Mouse (Mus musculus) gastrocnemius, adult 18-20 months (tissue): ENCODE measurements at regions not wholly inside any gene's neighbourhood (a gene's known extent, or its start where the extent isn't known, plus 50 kb on each side); places are given as distances from the start of the nearest gene placed in this dataset.

Experiments
- DNase-seq: peaks from one replicate; pipeline ENCODE4 v3.0.0; 2021; ENCODE audit warnings: low spot score

- no peak for DNase-seq
These were observed 59.7 kb downstream of the H2al1j start for GRCm38 (mm10) chrX:11387200-11387940.

- DNase-seq: no peak
These were observed 61.2 kb downstream of the H2al1j start for GRCm38 (mm10) chrX:11388860-11389259.

GRCm38 (mm10) chrX:11400406-11400805 is 72.8 kb downstream of the H2al1j start:
- no peak for DNase-seq

GRCm38 (mm10) chrX:11404369-11404768 is 76.7 kb downstream of the H2al1j start:
- no peak for DNase-seq

- no peak for DNase-seq
These were observed 84.7 kb downstream of the H2al1j start for GRCm38 (mm10) chrX:11412316-11412826.

- DNase-seq: no peak
These were observed 88.0 kb downstream of the H2al1j start for GRCm38 (mm10) chrX:11415662-11416061.

GRCm38 (mm10) chrX:11416510-11416909 is 88.9 kb downstream of the H2al1j start:
- no peak for DNase-seq

- peak; percentile 8 for DNase-seq
These were observed 90.2 kb downstream of the H2al1j start for GRCm38 (mm10) chrX:11417861-11418260.

- DNase-seq: peak; percentile 40
These were observed 90.6 kb downstream of the H2al1j start for GRCm38 (mm10) chrX:11418261-11418660.

- DNase-seq: no peak
These were observed 91.6 kb downstream of the H2al1j start for GRCm38 (mm10) chrX:11419162-11419631.

- DNase-seq: no peak
These were observed 104.9 kb downstream of the H2al1j start for GRCm38 (mm10) chrX:11432403-11433004.

GRCm38 (mm10) chrX:11435338-11435737 is 107.7 kb downstream of the H2al1j start:
- DNase-seq: no peak

- DNase-seq: peak; percentile 15
These were observed 109.7 kb downstream of the H2al1j start for GRCm38 (mm10) chrX:11437151-11437944.

- DNase-seq: peak; percentile 4
These were observed 115.9 kb downstream of the H2al1j start for GRCm38 (mm10) chrX:11443543-11443942.

GRCm38 (mm10) chrX:11444261-11444725 is 116.7 kb downstream of the H2al1j start:
- DNase-seq: peak; percentile 71

GRCm38 (mm10) chrX:11448711-11449110 is 121.1 kb downstream of the H2al1j start:
- DNase-seq: peak; percentile 13

GRCm38 (mm10) chrX:11458521-11458920 is 130.9 kb downstream of the H2al1j start:
- DNase-seq: no peak

- no peak for DNase-seq
These were observed 136.4 kb downstream of the H2al1j start for GRCm38 (mm10) chrX:11463955-11464511.

GRCm38 (mm10) chrX:11466191-11466590 is 138.6 kb downstream of the H2al1j start:
- DNase-seq: no peak

GRCm38 (mm10) chrX:11479696-11480339 is 152.2 kb downstream of the H2al1j start:
- DNase-seq: no peak

GRCm38 (mm10) chrX:11482141-11482540 is 154.5 kb downstream of the H2al1j start:
- no peak for DNase-seq
